Mouse (Mus musculus) c-Kit-positive CD71-positive TER-119-positive erythroid progenitor cells, embryonic 14.5 days (primary cell): ENCODE measurements around the gene Gas2l1.
A peak's percentile ranks its signal among the peaks of the same experiment; 100 is the strongest.
"Not testable (repeated sequence)": the region's sequence is repeated elsewhere in the genome, so short reads cannot be mapped to it uniquely, and the experiment has no call there.

ENCODE experiments used
- DNase-seq: peaks from one replicate; pipeline ENCODE4 v3.0.0-alpha.2; 2013; ENCODE audit warnings: low spot score

Gas2l1 gene

GRCm38 (mm10) chr11:5065056-5065821 lies at the start of gene Gas2l1:
Gene Gas2l1 (minus strand): TSS chr11:5065327.
- peak; percentile 77 for DNase-seq

- DNase-seq: no peak
Measured at GRCm38 (mm10) chr11:5113645-5114044, 48.5 kb upstream of the Gas2l1 start.

GRCm38 (mm10) chr11:5109441-5109840 lies 44.3 kb upstream of the Gas2l1 start:
- DNase-seq: no peak

- DNase-seq: no peak
Measured at GRCm38 (mm10) chr11:5103986-5104509, 38.9 kb upstream of the Gas2l1 start.

- no peak for DNase-seq
Measured at GRCm38 (mm10) chr11:5102384-5102783, 37.3 kb upstream of the Gas2l1 start.

- DNase-seq: no peak
Measured at GRCm38 (mm10) chr11:5101641-5102040, 36.5 kb upstream of the Gas2l1 start.

- DNase-seq: no peak
Measured at GRCm38 (mm10) chr11:5100801-5101200, 35.7 kb upstream of the Gas2l1 start.

GRCm38 (mm10) chr11:5100283-5100682 lies 35.2 kb upstream of the Gas2l1 start:
- no peak for DNase-seq

GRCm38 (mm10) chr11:5099576-5100183 lies 34.6 kb upstream of the Gas2l1 start:
- DNase-seq: peak; percentile 83

GRCm38 (mm10) chr11:5098736-5099542 lies 33.8 kb upstream of the Gas2l1 start, which contains the start of the genes Rhbdd3 and Ewsr1:
Gene Rhbdd3 (plus strand): TSS chr11:5098926.
Gene Ewsr1 (minus strand): TSS chr11:5099266.
- DNase-seq: peak; percentile 98

- peak; percentile 67 for DNase-seq
Measured at GRCm38 (mm10) chr11:5098035-5098735, 33.1 kb upstream of the Gas2l1 start.

- no peak for DNase-seq
Measured at GRCm38 (mm10) chr11:5096480-5097020, 31.4 kb upstream of the Gas2l1 start.

- no peak for DNase-seq
Measured at GRCm38 (mm10) chr11:5095877-5096276, 30.8 kb upstream of the Gas2l1 start.

- DNase-seq: no peak
Measured at GRCm38 (mm10) chr11:5091706-5092105, 26.6 kb upstream of the Gas2l1 start.

GRCm38 (mm10) chr11:5089147-5089546 lies 24.0 kb upstream of the Gas2l1 start:
- DNase-seq: no peak

GRCm38 (mm10) chr11:5076843-5077242 lies 11.7 kb upstream of the Gas2l1 start:
- DNase-seq: not testable (repeated sequence)

- DNase-seq: no peak
Measured at GRCm38 (mm10) chr11:5075760-5076159, 10.6 kb upstream of the Gas2l1 start.

GRCm38 (mm10) chr11:5074882-5075281 lies 9.8 kb upstream of the Gas2l1 start:
- no peak for DNase-seq

GRCm38 (mm10) chr11:5068126-5068971 lies 3.2 kb upstream of the Gas2l1 start:
- no peak for DNase-seq

GRCm38 (mm10) chr11:5067063-5067462 lies 1.9 kb upstream of the Gas2l1 start:
- no peak for DNase-seq
